Mouse (Mus musculus) heart, adult 10 weeks (tissue): Measurements from ENCODE around the gene Arhgap23. TPM values are rescaled to one million over a fixed set of nuclear protein-coding genes. Genes with fewer than 3 reads are reported as not detected.

ENCODE experiments used
- polyA plus RNA-seq: library from polyadenylated mRNA; stranded (reverse); fragments of 350-450 nt; fragmentation: Illumina TruSeq; extraction: RNeasy Lipid Tissue Mini Kit (QIAGEN cat#74804); gene quantifications from one replicate; pipeline ENCODE4 v1.2.3, GENCODE M21; 2014; ENCODE audit warnings: low read depth, low replicate concordance

Gene Arhgap23
- polyA plus RNA-seq = 13.0 TPM

DNA sequence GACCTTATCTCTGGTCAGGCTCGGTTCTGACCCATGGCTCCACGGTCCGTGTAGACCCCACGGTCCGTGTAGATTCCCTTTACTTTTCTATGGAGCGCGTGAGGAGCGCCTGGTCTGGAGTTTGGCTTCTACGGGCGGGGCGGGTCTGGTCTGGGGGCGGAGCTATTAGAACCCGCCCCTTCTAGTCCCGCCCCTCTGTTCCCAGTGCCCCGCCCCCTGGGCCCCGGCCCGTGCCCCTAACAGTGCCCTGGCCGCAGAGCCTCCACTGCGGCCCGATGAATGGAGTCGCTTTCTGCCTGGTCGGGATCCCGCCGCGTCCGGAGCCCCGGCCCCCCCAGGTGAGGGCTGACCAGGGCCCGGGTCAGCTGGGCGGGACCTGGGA is at the start of gene Arhgap23:
Arhgap23 (plus strand) TSS at position 204 of the 382 bp plus-strand sequence.

DNA sequence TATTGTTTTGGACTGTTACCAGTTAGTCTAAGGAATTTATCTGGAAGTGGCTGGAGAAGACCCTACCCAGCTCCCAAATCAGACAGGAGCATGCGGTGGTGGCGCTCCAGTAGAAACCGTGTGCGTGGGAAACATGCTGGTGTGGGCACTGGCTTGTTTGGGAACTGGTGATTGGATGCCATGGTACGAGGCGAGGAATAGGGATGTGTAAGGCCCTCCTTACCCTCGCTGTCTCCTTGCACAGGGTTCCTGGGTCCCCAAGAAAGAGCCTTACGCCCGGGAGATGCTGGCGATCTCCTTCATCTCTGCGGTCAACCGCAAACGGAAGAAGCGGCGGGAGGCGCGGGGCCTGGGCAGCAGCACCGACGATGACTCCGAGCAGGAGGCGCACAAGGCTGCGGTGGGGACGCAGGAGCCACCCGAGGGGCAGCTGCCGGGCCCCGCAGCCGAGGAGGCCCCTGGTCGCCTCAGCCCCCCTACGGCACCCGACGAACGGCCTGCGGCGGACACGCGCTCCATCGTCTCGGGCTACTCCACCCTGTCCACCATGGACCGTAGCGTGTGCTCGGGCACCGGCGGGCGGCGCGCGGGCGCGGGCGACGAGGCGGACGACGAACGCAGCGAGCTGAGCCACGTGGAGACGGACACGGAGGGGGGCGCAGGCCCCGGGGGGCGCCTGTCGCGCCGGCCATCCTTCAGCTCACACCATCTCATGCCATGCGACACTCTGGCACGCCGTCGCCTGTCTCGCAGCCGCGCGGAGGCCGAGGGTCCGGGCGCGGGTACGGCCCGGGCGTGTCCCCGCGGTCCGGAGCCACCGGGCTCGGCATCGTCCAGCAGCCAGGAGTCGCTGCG is 84.8 kb downstream of the Arhgap23 start, which contains the start of gene 4933428G20Rik:
4933428G20Rik (minus strand) TSS at position 476 of the 855 bp plus-strand sequence.

Other genes with a start within 250 kb of the Arhgap23 start
- gene Kpnb1, start 227.7 kb upstream of the Arhgap23 start, polyA plus RNA-seq = 64.4 TPM
- 63.7 TPM for gene Npepps, start 134.9 kb upstream of the Arhgap23 start, polyA plus RNA-seq
- gene Mrpl45, start 99.8 kb upstream of the Arhgap23 start, polyA plus RNA-seq = 56.2 TPM
- gene Gpr179, start 63.5 kb upstream of the Arhgap23 start, polyA plus RNA-seq = not detected
- gene Socs7, start 53.0 kb upstream of the Arhgap23 start, polyA plus RNA-seq = 16.7 TPM
- gene 4933428G20Rik, start 84.8 kb downstream of the Arhgap23 start, polyA plus RNA-seq = not detected
- gene Srcin1, start 160.7 kb downstream of the Arhgap23 start, polyA plus RNA-seq = 0.26 TPM
- gene Epop, start 214.2 kb downstream of the Arhgap23 start, polyA plus RNA-seq = 0.63 TPM
- 47.4 TPM for gene Mllt6, start 247.9 kb downstream of the Arhgap23 start, polyA plus RNA-seq